ENCODE assay signal across 8 mouse cellular contexts in the genomic region with DNA sequence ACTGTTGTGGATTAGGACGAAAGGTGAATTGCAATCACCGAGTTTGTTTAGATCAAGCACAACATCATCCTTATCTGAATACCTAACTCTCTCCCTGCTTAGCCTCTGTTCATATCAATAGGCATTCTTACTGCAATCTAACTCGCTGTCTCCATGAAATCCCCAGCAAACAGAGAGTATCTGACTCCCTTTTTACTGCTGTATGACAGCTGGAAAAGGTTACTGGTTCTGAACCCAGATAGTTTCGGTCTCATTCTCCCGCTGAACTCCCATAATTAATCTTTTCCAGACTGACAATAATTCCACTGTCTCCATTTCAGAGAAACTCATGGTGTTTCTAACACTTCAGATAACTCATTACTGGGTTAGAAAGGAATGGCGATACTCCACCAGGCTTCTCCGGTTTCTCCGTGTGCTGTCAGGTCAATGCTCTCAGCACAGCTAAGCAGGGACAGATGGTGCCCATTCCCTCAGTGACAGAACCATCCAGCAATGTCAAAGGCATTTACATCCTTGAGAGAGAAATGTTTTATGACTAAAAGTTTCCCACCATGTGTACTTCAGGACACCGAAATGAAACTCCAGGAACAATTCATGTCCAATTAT.
A peak's percentile ranks its signal among the peaks of the same experiment; 100 is the strongest.
DNase-seq lines count a peak whose midpoint lies in the region; ATAC-seq and TF ChIP-seq lines count a peak whose summit lies in the region.

No protein-coding gene starts in this region.

- no peaks in the 10 kb centered on the region for H3K9me3 ChIP-seq in limb, embryonic 13.5 days

- intact Hi-C loops in gastrocnemius, adult 2 months (cut with DNase I) = loop anchor here (10.0 kb wide), 2 partner anchors 57 to 167 kb away; partner anchors contain the start of gene Itga4
- intact Hi-C loops in gastrocnemius, postnatal 36 days (cut with DNase I) = no loop called here

- peak overlapping the region; percentile 81 for H3K27ac ChIP-seq in gastrocnemius, adult 2 months
- peak overlapping the region; percentile 83 for H3K27ac ChIP-seq in embryonic fibroblast, embryonic 13.5 days (ENCODE audit: insufficient read depth, low read length)
- no peak overlapping the region for H3K27ac ChIP-seq in limb, embryonic 13.5 days

- no peak overlapping the region for H3K9ac ChIP-seq in limb, embryonic 13.5 days

- no peak for TF ChIP-seq CTCF in gastrocnemius, adult 2 months (IDR thresholded peaks at IDR 0.05)
- TF ChIP-seq CTCF in embryonic fibroblast, embryonic 13.5 days (IDR thresholded peaks at IDR 0.05; ENCODE audit: borderline replicate concordance, insufficient read depth, low read length) = no peak

- no peaks in the 10 kb centered on the region for H3K4me1 ChIP-seq in embryonic fibroblast, embryonic 13.5 days (ENCODE audit: control insufficient read depth, insufficient read depth, low read length)
- H3K4me1 ChIP-seq in limb, embryonic 13.5 days = peaks cover 15% of the 10 kb centered on the region

- 19% methylated on average over 9 of the region's 9 CpGs for WGBS in limb, embryonic 13.5 days

- H3K36me3 ChIP-seq in limb, embryonic 13.5 days = no peaks in the 10 kb centered on the region

- H3K4me2 ChIP-seq in limb, embryonic 13.5 days (replicated peaks) = peak overlapping the region; percentile 56

- DNase-seq in gastrocnemius, adult 2 months = peak; percentile 19
- no peak for DNase-seq in gastrocnemius, postnatal 36 days
- peak; percentile 91 for DNase-seq in Muller cell, postnatal 12 days (ENCODE audit: inconsistent ontology term)
- no peak for DNase-seq in natural killer cell, adult 2 months (ENCODE audit: low spot score in 2 of 2)
- DNase-seq in left cerebral cortex, adult 9 months (ENCODE audit: low spot score in 2 of 2) = no peak
- DNase-seq in ovary, postnatal 36 days (ENCODE audit: low spot score) = no peak

- no peaks in the 10 kb centered on the region for H3K27me3 ChIP-seq in limb, embryonic 13.5 days

- H3K4me3 ChIP-seq in gastrocnemius, adult 2 months = peak overlapping the region; percentile 75
- H3K4me3 ChIP-seq in embryonic fibroblast, embryonic 13.5 days (ENCODE audit: insufficient read depth, low read length) = peak overlapping the region; percentile 32
- H3K4me3 ChIP-seq in limb, embryonic 13.5 days = peak overlapping the region; percentile 25

- peak; percentile 79 for ATAC-seq in limb, embryonic 13.5 days (ENCODE audit: low FRiP score, low read depth)

- no peak for TF ChIP-seq POLR2A in embryonic fibroblast, embryonic 13.5 days (IDR thresholded peaks at IDR 0.05; ENCODE audit: low read depth, low read length)

Comparison
In these comparisons a context has a peak if more than half of its experiments do, and no peak if none do; other contexts are left out.
1. DNase-seq: peak in gastrocnemius, adult 2 months (single experiment) and Muller cell, postnatal 12 days (single experiment); none in gastrocnemius, postnatal 36 days (0 of 2), natural killer cell, adult 2 months (0 of 2), left cerebral cortex, adult 9 months (0 of 2) and ovary, postnatal 36 days (single experiment).
2. H3K4me3 ChIP-seq: peak in every context shown above with its lines; median percentile 75 in gastrocnemius, adult 2 months; 32 in embryonic fibroblast, embryonic 13.5 days; 25 in limb, embryonic 13.5 days.